Mouse (Mus musculus): ENCODE measurements at regions not wholly inside any gene's neighbourhood (a gene's known extent, or its start where the extent isn't known, plus 50 kb on each side); places are given as distances from the start of the nearest gene placed in this dataset.

- DNase-seq (ENCODE audit: low read depth, low spot score) = peak; percentile 75
Observed at GRCm38 (mm10) chr2:36322371-36322770, 50.9 kb upstream of the Olfr338 start.

All from ES-CJ7 (cell line).